Mouse (Mus musculus): ENCODE measurements at regions not wholly inside any gene's neighbourhood (a gene's known extent, or its start where the extent isn't known, plus 50 kb on each side); places are given as distances from the start of the nearest gene placed in this dataset.
"Not testable (repeated sequence)": the region's sequence is repeated elsewhere in the genome, so short reads cannot be mapped to it uniquely, and the experiment has no call there.

GRCm38 (mm10) chr7:113045613-113046159 lies 91.9 kb downstream of the Rassf10 start:
- not testable (repeated sequence) for H3K9ac ChIP-seq; H3K4me2 ChIP-seq (replicated peaks); H3K27me3 ChIP-seq (replicated peaks); ATAC-seq (ENCODE audit: low FRiP score, low read depth); H3K36me3 ChIP-seq; H3K4me1 ChIP-seq; H3K4me3 ChIP-seq; H3K27ac ChIP-seq; H3K9me3 ChIP-seq
- WGBS = 77% methylated on average over 8 of the region's 8 CpGs

- ATAC-seq (ENCODE audit: low FRiP score, low read depth) = no peak
Measured at GRCm38 (mm10) chr7:113046406-113046805, 92.6 kb downstream of the Rassf10 start.

GRCm38 (mm10) chr7:113047583-113047982 lies 93.8 kb downstream of the Rassf10 start:
- H3K36me3 ChIP-seq = no peaks in the 10 kb centered on the region
- H3K27ac ChIP-seq = no peak overlapping the region
- no peak overlapping the region for H3K4me2 ChIP-seq (replicated peaks)
- H3K9me3 ChIP-seq = no peaks in the 10 kb centered on the region
- ATAC-seq (ENCODE audit: low FRiP score, low read depth) = no peak
- WGBS = 67% methylated on average over 3 of the region's 3 CpGs
- no peak overlapping the region for H3K9ac ChIP-seq
- no peak overlapping the region for H3K4me3 ChIP-seq
- H3K27me3 ChIP-seq (replicated peaks) = no peaks in the 10 kb centered on the region
- H3K4me1 ChIP-seq = peaks cover 8% of the 10 kb centered on the region; the same call in 1 of the 2 replicates

More at GRCm38 (mm10) chr7:113046406-113046805, 92.6 kb downstream of the Rassf10 start:
- no peaks in the 10 kb centered on the region for H3K27me3 ChIP-seq (replicated peaks)
- peaks cover 8% of the 10 kb centered on the region; the same call in 1 of the 2 replicates for H3K4me1 ChIP-seq
- 91% methylated on average over 4 of the region's 4 CpGs for WGBS
- H3K27ac ChIP-seq = no peak overlapping the region
- no peaks in the 10 kb centered on the region for H3K36me3 ChIP-seq
- H3K4me3 ChIP-seq = no peak overlapping the region
- no peak overlapping the region for H3K4me2 ChIP-seq (replicated peaks)
- no peak overlapping the region for H3K9ac ChIP-seq
- H3K9me3 ChIP-seq = no peaks in the 10 kb centered on the region

- Histone ChIP-seq H3K4me1 (peaks cover 13% of the 10 kb centered on the region; the same call in 1 of the 2 replicates), H3K4me3 (no peak overlapping the region), H3K4me2 (replicated peaks) (no peak overlapping the region), H3K9ac (no peak overlapping the region), H3K27me3 (replicated peaks) (no peaks in the 10 kb centered on the region), H3K36me3 (no peaks in the 10 kb centered on the region), H3K9me3 (no peaks in the 10 kb centered on the region), H3K27ac (no peak overlapping the region)
- 42% methylated on average over 4 of the region's 4 CpGs for WGBS
- peak; percentile 93 for ATAC-seq (ENCODE audit: low FRiP score, low read depth)
Measured at GRCm38 (mm10) chr7:113048097-113048795, 94.5 kb downstream of the Rassf10 start.

GRCm38 (mm10) chr7:113049440-113049839 lies 95.7 kb downstream of the Rassf10 start:
- Histone ChIP-seq H3K4me1 (peaks cover 13% of the 10 kb centered on the region; the same call in 1 of the 2 replicates), H3K27ac (no peak overlapping the region), H3K36me3 (no peaks in the 10 kb centered on the region), H3K4me2 (replicated peaks) (no peak overlapping the region), H3K4me3 (no peak overlapping the region), H3K9ac (no peak overlapping the region), H3K9me3 (no peaks in the 10 kb centered on the region), H3K27me3 (replicated peaks) (no peaks in the 10 kb centered on the region)
- no peak for ATAC-seq (ENCODE audit: low FRiP score, low read depth)
- WGBS = 92% methylated on average over 5 of the region's 5 CpGs

GRCm38 (mm10) chr7:113052952-113053351 lies 99.2 kb downstream of the Rassf10 start:
- Histone ChIP-seq H3K27ac (no peak overlapping the region), H3K36me3 (no peaks in the 10 kb centered on the region), H3K4me1 (peaks cover 12% of the 10 kb centered on the region; the same call in 1 of the 2 replicates), H3K9ac (no peak overlapping the region), H3K9me3 (no peaks in the 10 kb centered on the region), H3K4me2 (replicated peaks) (no peak overlapping the region), H3K27me3 (replicated peaks) (no peaks in the 10 kb centered on the region), H3K4me3 (no peak overlapping the region)
- no peak for ATAC-seq (ENCODE audit: low FRiP score, low read depth)
- 48% methylated on average over 1 of the region's 1 CpGs for WGBS

GRCm38 (mm10) chr7:113056421-113056820 lies 102.7 kb downstream of the Rassf10 start:
- Histone ChIP-seq H3K36me3 (no peaks in the 10 kb centered on the region), H3K9ac (no peak overlapping the region), H3K4me3 (no peak overlapping the region), H3K9me3 (no peaks in the 10 kb centered on the region), H3K27ac (no peak overlapping the region), H3K4me2 (replicated peaks) (no peak overlapping the region), H3K4me1 (0 out of 2 replicates have a peak, but pooled peaks cover 5% of the 10 kb centered on the region), H3K27me3 (replicated peaks) (no peaks in the 10 kb centered on the region)
- 88% methylated on average over 2 of the region's 2 CpGs for WGBS
- ATAC-seq (ENCODE audit: low FRiP score, low read depth) = no peak

GRCm38 (mm10) chr7:113059211-113059966 lies 105.6 kb downstream of the Rassf10 start:
- no peaks in the 10 kb centered on the region for H3K9me3 ChIP-seq
- no peaks in the 10 kb centered on the region for H3K36me3 ChIP-seq
- 27% methylated on average over 12 of the region's 12 CpGs for WGBS
- no peaks in the 10 kb centered on the region for H3K4me1 ChIP-seq
- H3K27ac ChIP-seq = no peak overlapping the region
- no peak for ATAC-seq (ENCODE audit: low FRiP score, low read depth)
- H3K9ac ChIP-seq = no peak overlapping the region
- H3K4me3 ChIP-seq = no peak overlapping the region
- H3K4me2 ChIP-seq (replicated peaks) = no peak overlapping the region
- H3K27me3 ChIP-seq (replicated peaks) = no peaks in the 10 kb centered on the region

- no peak overlapping the region for H3K4me2 ChIP-seq (replicated peaks)
- no peaks in the 10 kb centered on the region for H3K9me3 ChIP-seq
- ATAC-seq (ENCODE audit: low FRiP score, low read depth) = no peak
- H3K4me3 ChIP-seq = no peak overlapping the region
- H3K4me1 ChIP-seq = no peaks in the 10 kb centered on the region
- WGBS = 45% methylated on average over 5 of the region's 5 CpGs
- H3K9ac ChIP-seq = no peak overlapping the region
- H3K36me3 ChIP-seq = no peaks in the 10 kb centered on the region
- H3K27me3 ChIP-seq (replicated peaks) = no peaks in the 10 kb centered on the region
- H3K27ac ChIP-seq = no peak overlapping the region
Measured at GRCm38 (mm10) chr7:113059967-113060284, 106.2 kb downstream of the Rassf10 start.

GRCm38 (mm10) chr7:113060991-113061390 lies 107.2 kb downstream of the Rassf10 start:
- no peaks in the 10 kb centered on the region for H3K9me3 ChIP-seq
- H3K36me3 ChIP-seq = no peaks in the 10 kb centered on the region
- ATAC-seq (ENCODE audit: low FRiP score, low read depth) = no peak
- no peak overlapping the region for H3K4me3 ChIP-seq
- 79% methylated on average over 7 of the region's 7 CpGs for WGBS
- H3K4me1 ChIP-seq = no peaks in the 10 kb centered on the region
- H3K9ac ChIP-seq = no peak overlapping the region
- no peak overlapping the region for H3K27ac ChIP-seq
- no peaks in the 10 kb centered on the region for H3K27me3 ChIP-seq (replicated peaks)
- H3K4me2 ChIP-seq (replicated peaks) = no peak overlapping the region

- Histone ChIP-seq H3K27me3 (replicated peaks) (no peaks in the 10 kb centered on the region), H3K4me2 (replicated peaks) (no peak overlapping the region), H3K4me3 (no peak overlapping the region), H3K36me3 (no peaks in the 10 kb centered on the region), H3K9ac (no peak overlapping the region), H3K4me1 (no peaks in the 10 kb centered on the region), H3K9me3 (no peaks in the 10 kb centered on the region), H3K27ac (no peak overlapping the region)
- no peak for ATAC-seq (ENCODE audit: low FRiP score, low read depth)
- 84% methylated on average over 12 of the region's 12 CpGs for whole genome bisulfite sequencing
Measured at GRCm38 (mm10) chr7:113066536-113066935, 112.8 kb downstream of the Rassf10 start.

- Histone ChIP-seq H3K9me3 (no peaks in the 10 kb centered on the region), H3K4me1 (no peaks in the 10 kb centered on the region), H3K27ac (no peak overlapping the region), H3K36me3 (no peaks in the 10 kb centered on the region), H3K9ac (no peak overlapping the region), H3K4me2 (replicated peaks) (no peak overlapping the region), H3K27me3 (replicated peaks) (no peaks in the 10 kb centered on the region), H3K4me3 (no peak overlapping the region)
- no peak for ATAC-seq (ENCODE audit: low FRiP score, low read depth)
- 96% methylated on average over 6 of the region's 6 CpGs for WGBS
Measured at GRCm38 (mm10) chr7:113068296-113068695, 114.5 kb downstream of the Rassf10 start.

Measured in neural tube, embryonic 12.5 days (tissue).